Mouse (Mus musculus): ENCODE measurements at regions not wholly inside any gene's neighbourhood (a gene's known extent, or its start where the extent isn't known, plus 50 kb on each side); places are given as distances from the start of the nearest gene placed in this dataset.

- no peak for DNase-seq
Measured at GRCm38 (mm10) chr17:9976866-9977421, 307.4 kb upstream of the Pabpc6 start.

- DNase-seq, result no peak
Measured at GRCm38 (mm10) chr17:9975995-9976394, 306.5 kb upstream of the Pabpc6 start.

GRCm38 (mm10) chr17:9975153-9975552 is 305.6 kb upstream of the Pabpc6 start:
- DNase-seq, result no peak

GRCm38 (mm10) chr17:9967988-9968387 is 298.5 kb upstream of the Pabpc6 start:
- DNase-seq, result no peak

GRCm38 (mm10) chr17:9962893-9963436 is 293.4 kb upstream of the Pabpc6 start:
- no peak for DNase-seq

- no peak for DNase-seq
Measured at GRCm38 (mm10) chr17:9948985-9949667, 279.6 kb upstream of the Pabpc6 start.

- no peak for DNase-seq
Measured at GRCm38 (mm10) chr17:9947609-9948008, 278.1 kb upstream of the Pabpc6 start.

- no peak for DNase-seq
Measured at GRCm38 (mm10) chr17:9944513-9944912, 275.0 kb upstream of the Pabpc6 start.

- DNase-seq, result no peak
Measured at GRCm38 (mm10) chr17:9942171-9942570, 272.7 kb upstream of the Pabpc6 start.

GRCm38 (mm10) chr17:9939576-9939975 is 270.1 kb upstream of the Pabpc6 start:
- no peak for DNase-seq

- no peak for DNase-seq
Measured at GRCm38 (mm10) chr17:9938426-9938825, 268.9 kb upstream of the Pabpc6 start.

- DNase-seq, result no peak
Measured at GRCm38 (mm10) chr17:9937211-9937610, 267.7 kb upstream of the Pabpc6 start.

- DNase-seq, result no peak
Measured at GRCm38 (mm10) chr17:9932186-9932585, 262.7 kb upstream of the Pabpc6 start.

- DNase-seq, result no peak
Measured at GRCm38 (mm10) chr17:9931526-9931925, 262.0 kb upstream of the Pabpc6 start.

GRCm38 (mm10) chr17:9929448-9930088 is 260.1 kb upstream of the Pabpc6 start:
- no peak for DNase-seq

GRCm38 (mm10) chr17:9927724-9928123 is 258.2 kb upstream of the Pabpc6 start:
- DNase-seq, result no peak

- DNase-seq, result no peak
Measured at GRCm38 (mm10) chr17:9926308-9926707, 256.8 kb upstream of the Pabpc6 start.

- no peak for DNase-seq
Measured at GRCm38 (mm10) chr17:9921326-9921725, 251.8 kb upstream of the Pabpc6 start.

GRCm38 (mm10) chr17:9917031-9917430 is 247.5 kb upstream of the Pabpc6 start:
- DNase-seq, result no peak

- DNase-seq, result no peak
Measured at GRCm38 (mm10) chr17:9910856-9911255, 241.3 kb upstream of the Pabpc6 start.

GRCm38 (mm10) chr17:9907077-9907476 is 237.6 kb upstream of the Pabpc6 start:
- no peak for DNase-seq

- DNase-seq, result peak; percentile 69
Measured at GRCm38 (mm10) chr17:9905501-9906462, 236.3 kb upstream of the Pabpc6 start.

- DNase-seq, result peak; percentile 69
Measured at GRCm38 (mm10) chr17:9904525-9904991, 235.0 kb upstream of the Pabpc6 start.

Data from kidney, postnatal 10 days (tissue).